Comparison of ENCODE assay signal across 14 mouse cellular contexts in the genomic region with DNA sequence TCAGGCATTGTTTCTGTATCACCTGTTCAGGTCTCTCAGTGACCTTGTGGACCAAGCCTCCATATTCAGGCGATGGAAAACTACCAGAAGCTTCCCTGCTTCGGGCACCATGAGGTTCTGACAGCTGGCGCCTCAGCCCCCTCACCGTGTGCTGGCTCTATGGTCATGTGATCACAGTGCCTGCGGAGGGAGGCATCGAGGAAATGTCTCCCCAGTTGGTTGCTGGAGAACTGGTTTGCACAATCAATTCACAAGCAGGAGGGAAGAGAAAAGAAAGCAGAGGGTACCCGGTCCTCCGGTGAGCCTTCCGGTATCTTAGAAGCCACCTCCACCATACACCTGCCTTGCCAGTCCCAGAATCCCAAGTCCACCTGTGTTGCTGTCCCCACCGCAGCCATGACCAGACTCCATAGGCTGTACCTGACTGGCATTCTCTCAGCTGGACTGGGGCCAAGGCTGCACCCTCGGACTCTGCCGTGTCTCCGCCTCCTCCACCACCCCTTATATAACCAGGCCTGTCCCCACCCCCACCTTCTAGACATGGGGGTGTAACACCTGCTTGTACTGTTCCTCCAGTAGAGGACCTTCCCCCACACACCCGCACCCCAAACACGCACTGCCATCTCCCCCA. TPM values are rescaled to one million over a fixed set of nuclear protein-coding genes. Genes with fewer than 3 reads are reported as not detected.
DNase-seq lines count a peak whose midpoint lies in the region; ATAC-seq lines count a peak whose summit lies in the region.
"Had no signal": no experiment of that assay in that cellular context is flagged by ENCODE, and none has a peak within 500 bp of the region (broad histone marks: within the 10 kb centered on the region; RNA-seq: fewer than 3 reads in every experiment).

No protein-coding gene starts in this region.

- H3K36me3 ChIP-seq in kidney, embryonic 15.5 days, result no peaks in the 10 kb centered on the region
- no peaks in the 10 kb centered on the region for H3K36me3 ChIP-seq in limb, embryonic 10.5 days
- no peaks in the 10 kb centered on the region for H3K36me3 ChIP-seq in forebrain, embryonic 14.5 days (ENCODE audit: control insufficient read depth, insufficient read depth, low read length)
- H3K36me3 ChIP-seq: liver, embryonic 12.5 days had no signal

- H3K9ac ChIP-seq in kidney, embryonic 15.5 days, result no peak overlapping the region
- no peak overlapping the region for H3K9ac ChIP-seq in forebrain, embryonic 14.5 days (ENCODE audit: low read length)
- H3K9ac ChIP-seq: liver, embryonic 12.5 days had no signal

- no peak for ATAC-seq in kidney, embryonic 15.5 days (replicated peaks; ENCODE audit: low FRiP score)
- ATAC-seq in forebrain, embryonic 14.5 days, result no peak
- ATAC-seq: liver, embryonic 12.5 days had no signal

- H3K4me3 ChIP-seq in kidney, embryonic 15.5 days (replicated peaks), result no peak overlapping the region
- H3K4me3 ChIP-seq in limb, embryonic 10.5 days, result no peak overlapping the region
- no peak overlapping the region for H3K4me3 ChIP-seq in forebrain, embryonic 14.5 days (ENCODE audit: low read depth, low read length)
- H3K4me3 ChIP-seq: erythroblast, embryonic 14.5 days; liver, embryonic 12.5 days had no signal

- no peaks in the 10 kb centered on the region for H3K4me1 ChIP-seq in kidney, embryonic 15.5 days
- H3K4me1 ChIP-seq in limb, embryonic 10.5 days, result 0 out of 2 replicates have a peak, but pooled peaks cover 5% of the 10 kb centered on the region
- no peaks in the 10 kb centered on the region for H3K4me1 ChIP-seq in forebrain, embryonic 14.5 days (ENCODE audit: control insufficient read depth, insufficient read depth, low read length)
- H3K4me1 ChIP-seq: liver, embryonic 12.5 days had no signal

- 87% methylated on average over 15 of the region's 15 CpGs for WGBS in kidney, embryonic 15.5 days
- WGBS in limb, embryonic 10.5 days, result 92% methylated on average over 15 of the region's 15 CpGs
- 85% methylated on average over 15 of the region's 15 CpGs for WGBS in forebrain, embryonic 14.5 days

- no peak overlapping the region for H3K27ac ChIP-seq in kidney, embryonic 15.5 days
- no peak overlapping the region for H3K27ac ChIP-seq in limb, embryonic 10.5 days
- no peak overlapping the region for H3K27ac ChIP-seq in forebrain, embryonic 14.5 days (ENCODE audit: low read depth, low read length)
- H3K27ac ChIP-seq: liver, embryonic 12.5 days had no signal

- H3K4me2 ChIP-seq in kidney, embryonic 15.5 days, result no peak overlapping the region
- H3K4me2 ChIP-seq in forebrain, embryonic 14.5 days (ENCODE audit: low read length), result no peak overlapping the region
- H3K4me2 ChIP-seq: liver, embryonic 12.5 days had no signal

- H3K27me3 ChIP-seq in kidney, embryonic 15.5 days, result 0 out of 2 replicates have a peak, but pooled peaks cover 2% of the 10 kb centered on the region
- H3K27me3 ChIP-seq in limb, embryonic 10.5 days (ENCODE audit: low read depth, poor library complexity, severe bottlenecking), result no peaks in the 10 kb centered on the region
- no peaks in the 10 kb centered on the region for H3K27me3 ChIP-seq in forebrain, embryonic 14.5 days (replicated peaks; ENCODE audit: control insufficient read depth, insufficient read depth, low read length)
- H3K27me3 ChIP-seq: liver, embryonic 12.5 days had no signal

- no peaks in the 10 kb centered on the region for H3K9me3 ChIP-seq in kidney, embryonic 15.5 days (replicated peaks)
- H3K9me3 ChIP-seq in limb, embryonic 10.5 days (replicated peaks), result no peaks in the 10 kb centered on the region
- no peaks in the 10 kb centered on the region for H3K9me3 ChIP-seq in forebrain, embryonic 14.5 days (replicated peaks; ENCODE audit: control insufficient read depth, low read length)
- H3K9me3 ChIP-seq: liver, embryonic 12.5 days had no signal

- intact Hi-C loops in left cerebral cortex, postnatal 36 days (cut with DNase I), result loop anchor here (5.0 kb wide), 1 partner anchor 45 kb away; no protein-coding TSS in a partner anchor

- DNase-seq in kidney, adult 11 months, result peak; percentile 4
- DNase-seq in cerebellum, postnatal 25 days, result peak; percentile 76 to 85
- DNase-seq in kidney, postnatal 36 days, result peak; percentile 23 to 47
- DNase-seq in left cerebral cortex, postnatal 36 days (ENCODE audit: low spot score in 2 of 2), result peak; percentile 82 to 84
- no peak for DNase-seq in limb, embryonic 10.5 days (ENCODE audit: low spot score)
- DNase-seq in ovary, postnatal 36 days (ENCODE audit: low spot score), result no peak
- no peak for DNase-seq in forebrain, embryonic 14.5 days (ENCODE audit: low spot score)
- DNase-seq: adrenal gland, postnatal 10 days; gastrocnemius, postnatal 14 days had no signal

RNA-seq across cellular contexts. Expression of a gene that starts 49.5 kb away (rescaled TPM):
- polyA plus RNA-seq in kidney, embryonic 15.5 days (2015; fragmentation: Nextera tagmentation; extraction: Ambion mirVana), result 0.32 and 0.79 TPM in 2 replicates
- 100 to 1,000 TPM; 350 to 371 TPM for total RNA-seq in left cerebral cortex, postnatal 36 days (2021)
- 1.4 and 1.7 TPM in 2 replicates for polyA plus RNA-seq in limb, embryonic 10.5 days (2016; fragmentation: Nextera tagmentation; extraction: Ambion mirVana)
- 28.2 and 32.3 TPM in 2 replicates for polyA plus RNA-seq in forebrain, embryonic 14.5 days (2014; fragmentation: Nextera tagmentation; extraction: Ambion mirVana)
- total RNA-seq: CH12.LX; common myeloid progenitor, adult 5-6 weeks had no signal

Comparison
In these comparisons a context has a peak if more than half of its experiments do, and no peak if none do; other contexts are left out.
1. DNase-seq: peak in kidney, adult 11 months (single experiment), cerebellum, postnatal 25 days (2 of 2), kidney, postnatal 36 days (2 of 2) and left cerebral cortex, postnatal 36 days (2 of 2); none in limb, embryonic 10.5 days (single experiment), ovary, postnatal 36 days (single experiment) and forebrain, embryonic 14.5 days (single experiment).
2. RNA of a gene that starts 49.5 kb away (polyA plus RNA-seq): 28.2 to 32.3 TPM in forebrain, embryonic 14.5 days; 1.4 to 1.7 TPM in limb, embryonic 10.5 days and 0.32 to 0.79 TPM in kidney, embryonic 15.5 days; every median in the first group is over 10 times any median in the second.